Mouse (Mus musculus) limb, embryonic 10.5 days (tissue): ENCODE measurements around the gene H2al2b. TPM values are rescaled to one million over a fixed set of nuclear protein-coding genes. Genes with fewer than 3 reads are reported as not detected.
"Not testable (repeated sequence)": the region's sequence is repeated elsewhere in the genome, so short reads cannot be mapped to it uniquely, and the experiment has no call there.

ENCODE experiments used
- DNase-seq: peaks from one replicate; pipeline ENCODE4 v3.0.0-alpha.2; 2017; ENCODE audit warnings: low spot score
- H3K27ac ChIP-seq: fragments of 300-500 bp; sonication (generic); 2 replicates; pipeline ENCODE4 v1.5.1; 2016; ENCODE audit warnings: mild to moderate bottlenecking
- H3K27me3 ChIP-seq: fragments of 300-500 bp; sonication (generic); 2 replicates; pipeline ENCODE4 v1.6.1; 2016; ENCODE audit warnings: low read depth, mild to moderate bottlenecking; ENCODE audit not compliant: poor library complexity, severe bottlenecking
- H3K36me3 ChIP-seq: fragments of 300-500 bp; sonication (generic); 2 replicates; pipeline ENCODE4 v1.6.1; 2016; ENCODE audit warnings: mild to moderate bottlenecking, moderate library complexity
- H3K4me1 ChIP-seq: fragments of 300-500 bp; sonication (generic); 2 replicates; pipeline ENCODE4 v1.6.1; 2016
- H3K4me3 ChIP-seq: fragments of 300-500 bp; sonication (generic); 2 replicates; pipeline ENCODE4 v1.5.1; 2016; ENCODE audit warnings: mild to moderate bottlenecking, moderate library complexity
- H3K9me3 ChIP-seq: fragments of 300-500 bp; sonication (generic); replicated peaks from 2 replicates; pipeline ENCODE4 v1.6.1; 2016; ENCODE audit warnings: mild to moderate bottlenecking
- WGBS: fragments of 180-500 bp; shearing (Covaris S2); methylation state at CpG from one replicate; pipeline ENCODE4 v1.1.7; 2016; 5-methylcytosine and 5-hydroxymethylcytosine counted together
- polyA plus RNA-seq: library from polyadenylated mRNA; unstranded; fragments of >200 nt; fragmentation: Nextera tagmentation; extraction: Ambion mirVana; gene quantifications from 2 replicates; pipeline ENCODE4 v1.2.1, GENCODE M21; 2016

The H2al2b gene
- polyA plus RNA-seq: not detected in 2 replicates

DNA sequence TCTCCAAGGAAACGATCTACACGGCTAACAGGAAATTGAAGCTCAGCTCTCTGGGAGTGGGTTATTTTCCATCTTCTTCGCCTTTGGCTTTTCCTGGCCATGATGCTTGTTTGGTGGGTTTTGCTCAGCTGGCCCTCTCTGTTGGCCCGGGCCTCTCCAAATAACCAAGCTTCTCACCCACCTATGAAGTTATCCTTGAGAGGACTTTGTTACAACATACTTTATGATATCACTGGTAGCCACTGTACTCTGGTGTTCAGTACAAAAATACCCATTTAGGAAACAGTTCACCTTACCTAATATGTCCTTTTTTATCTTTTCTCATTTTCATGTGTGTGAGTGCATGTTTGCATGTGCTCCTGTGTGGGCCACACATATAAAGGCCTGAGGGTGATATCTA lies at the start of gene H2al2b:
Gene H2al2b (minus strand): TSS at position 101 of the 400 bp plus-strand sequence.
- no CpG with 5 or more reads among the region's 4 CpGs for WGBS
- H3K4me1 ChIP-seq, H3K27me3 ChIP-seq, H3K9me3 ChIP-seq, H3K36me3 ChIP-seq, H3K27ac ChIP-seq, H3K4me3 ChIP-seq, DNase-seq: not testable (repeated sequence)

Other genes starting within 250 kb of the H2al2b start
- gene H2al2c, start 121.6 kb downstream of the H2al2b start, polyA plus RNA-seq: not detected in 2 replicates
- not detected in 2 replicates for gene Sry, start 57.0 kb downstream of the H2al2b start, polyA plus RNA-seq
- gene Gm4064, start 75.5 kb upstream of the H2al2b start, polyA plus RNA-seq: not detected in 2 replicates
- gene Rbmy, start 110.0 kb upstream of the H2al2b start, polyA plus RNA-seq: not detected in 2 replicates
- not detected in 2 replicates for gene Gm10256, start 110.0 kb upstream of the H2al2b start, polyA plus RNA-seq
- not detected in 2 replicates for gene Gm10352, start 180.3 kb upstream of the H2al2b start, polyA plus RNA-seq
- gene Gm29289, start 211.9 kb upstream of the H2al2b start, polyA plus RNA-seq: not detected in 2 replicates